Mouse (Mus musculus) liver, adult 2 months (tissue): ENCODE data around the gene Copg2.

Source experiments
- CTCF ChIP-seq: fragments of 200-500 bp; IDR thresholded peaks from 2 replicates; pipeline ENCODE4 v1.5.1; 2011; ENCODE audit warnings: low read depth, low read length, control low read depth
- POLR2A ChIP-seq: fragments of 200-500 bp; IDR thresholded peaks from 2 replicates; pipeline ENCODE4 v1.6.1; 2011; ENCODE audit warnings: low read length, control low read depth; ENCODE audit not compliant: insufficient read depth; ENCODE audit errors: extremely low read depth

DNA sequence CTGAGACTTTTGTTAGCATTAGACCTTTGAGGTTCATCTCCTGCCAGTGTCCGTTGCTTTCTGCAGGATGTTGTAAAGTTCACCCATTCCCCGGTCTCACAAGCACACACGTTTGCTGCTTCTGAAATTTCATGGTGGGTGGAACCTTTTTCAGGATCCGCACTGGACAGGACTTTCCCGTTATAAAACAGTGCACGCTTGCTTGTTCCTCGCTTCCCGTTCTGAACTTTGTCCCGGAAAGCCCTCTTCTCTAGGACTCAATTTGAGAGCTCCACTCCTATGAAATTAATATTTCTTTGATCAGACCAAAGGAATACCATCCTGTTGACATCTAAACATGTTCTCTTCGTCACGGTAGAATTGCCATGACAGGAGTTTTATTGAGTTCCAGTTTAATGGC is 182.7 kb downstream of the Copg2 start:
- no peak for TF ChIP-seq CTCF
- TF ChIP-seq POLR2A: no peak
